Mouse (Mus musculus) forebrain, embryonic 16.5 days (tissue): ENCODE results near the gene Hoxd8. TPM values are rescaled to one million over a fixed set of nuclear protein-coding genes. Genes with fewer than 3 reads are reported as not detected.

Experiments used
- ATAC-seq: fragments of 200-750 bp; cut with Nextera tagmentation; 2 replicates; pipeline ENCODE4 v1.8.0; 2017; ENCODE audit warnings: mild to moderate bottlenecking, moderate library complexity
- H3K27ac ChIP-seq: fragments of 300-500 bp; sonication (generic); 2 replicates; pipeline ENCODE4 v1.5.1; 2014; ENCODE audit warnings: low read length, control low read depth
- H3K27me3 ChIP-seq: fragments of 300-500 bp; sonication (generic); replicated peaks from 2 replicates; pipeline ENCODE4 v1.6.1; 2014; ENCODE audit warnings: low read length; ENCODE audit not compliant: control insufficient read depth, insufficient read depth
- H3K36me3 ChIP-seq: fragments of 300-500 bp; sonication (generic); 2 replicates; pipeline ENCODE4 v1.6.1; 2014; ENCODE audit not compliant: control insufficient read depth, insufficient read depth
- H3K4me1 ChIP-seq: fragments of 300-500 bp; sonication (generic); replicated peaks from 2 replicates; pipeline ENCODE4 v1.6.1; 2014; ENCODE audit warnings: low read length; ENCODE audit not compliant: control insufficient read depth, insufficient read depth
- H3K4me2 ChIP-seq: fragments of 300-500 bp; sonication (generic); 2 replicates; pipeline ENCODE4 v1.6.1; 2014; ENCODE audit warnings: mild to moderate bottlenecking, low read length, control low read depth
- H3K4me3 ChIP-seq: fragments of 300-500 bp; sonication (generic); replicated peaks from 2 replicates; pipeline ENCODE4 v1.5.1; 2014; ENCODE audit warnings: mild to moderate bottlenecking, low read length, control low read depth
- H3K9ac ChIP-seq: fragments of 300-500 bp; sonication (generic); replicated peaks from 2 replicates; pipeline ENCODE4 v1.6.1; 2014; ENCODE audit warnings: low read depth, low read length, control low read depth
- H3K9me3 ChIP-seq: fragments of 300-500 bp; sonication (generic); 2 replicates; pipeline ENCODE4 v1.6.1; 2016; ENCODE audit warnings: low read length; ENCODE audit not compliant: control insufficient read depth
- WGBS: fragments of 180-500 bp; shearing (Covaris S2); extraction: QIAGEN DNeasy Blood & Tissue Kit; methylation state at CpG from one replicate; pipeline ENCODE4 v1.1.7; 2014; 5-methylcytosine and 5-hydroxymethylcytosine counted together
- polyA plus RNA-seq: library from polyadenylated mRNA; unstranded; fragments of >200 nt; fragmentation: Nextera tagmentation; extraction: Ambion mirVana; gene quantifications from 2 replicates; pipeline ENCODE4 v1.2.1, GENCODE M21; 2015

Hoxd8 gene
- polyA plus RNA-seq, 1 experiment from 2014 or later, result not detected

- 2% methylated on average over 6 of the region's 6 CpGs for WGBS
- Histone ChIP-seq H3K4me3 (no peak overlapping the region), H3K36me3 (no peaks in the 10 kb centered on the region), H3K27ac (no peak overlapping the region), H3K9ac (no peak overlapping the region), H3K9me3 (peaks cover 4% of the 10 kb centered on the region; the same call in 1 of the 2 replicates), H3K4me2 (no peak overlapping the region), H3K27me3 (peaks cover 83% of the 10 kb centered on the region), H3K4me1 (peaks cover 6% of the 10 kb centered on the region; the same call in 1 of the 2 replicates)
- ATAC-seq, result no peak
These were observed 41.3 kb downstream of the Hoxd8 start for GRCm38 (mm10) chr2:74745540-74746297.

- 0% methylated on average over 58 of the region's 58 CpGs for WGBS
- peaks cover 6% of the 10 kb centered on the region; the same call in 1 of the 2 replicates for H3K4me1 ChIP-seq
- peaks cover 86% of the 10 kb centered on the region for H3K27me3 ChIP-seq
- H3K36me3 ChIP-seq, result no peaks in the 10 kb centered on the region
- H3K27ac ChIP-seq, result no peak overlapping the region
- peaks cover 4% of the 10 kb centered on the region; the same call in 1 of the 2 replicates for H3K9me3 ChIP-seq
- H3K4me2 ChIP-seq, result no peak overlapping the region
- H3K4me3 ChIP-seq, result no peak overlapping the region
- ATAC-seq, result no peak
- no peak overlapping the region for H3K9ac ChIP-seq
These were observed 42.0 kb downstream of the Hoxd8 start for GRCm38 (mm10) chr2:74746298-74746921.

- no peak overlapping the region for H3K4me2 ChIP-seq
- H3K27me3 ChIP-seq, result peaks cover 86% of the 10 kb centered on the region
- no peak overlapping the region for H3K4me3 ChIP-seq
- peaks cover 4% of the 10 kb centered on the region; the same call in 1 of the 2 replicates for H3K9me3 ChIP-seq
- 1% methylated on average over 24 of the region's 24 CpGs for WGBS
- no peak for ATAC-seq
- H3K4me1 ChIP-seq, result peaks cover 6% of the 10 kb centered on the region; the same call in 1 of the 2 replicates
- H3K27ac ChIP-seq, result no peak overlapping the region
- H3K36me3 ChIP-seq, result no peaks in the 10 kb centered on the region
- H3K9ac ChIP-seq, result no peak overlapping the region
These were observed 42.6 kb downstream of the Hoxd8 start for GRCm38 (mm10) chr2:74747006-74747405.

GRCm38 (mm10) chr2:74747661-74748141, 43.3 kb downstream of the Hoxd8 start:
- H3K36me3 ChIP-seq, result no peaks in the 10 kb centered on the region
- no peak overlapping the region for H3K4me2 ChIP-seq
- no peak overlapping the region for H3K4me3 ChIP-seq
- 3% methylated on average over 11 of the region's 11 CpGs for WGBS
- no peak overlapping the region for H3K9ac ChIP-seq
- H3K27ac ChIP-seq, result no peak overlapping the region
- peaks cover 7% of the 10 kb centered on the region; the same call in 1 of the 2 replicates for H3K4me1 ChIP-seq
- ATAC-seq, result no peak
- peaks cover 84% of the 10 kb centered on the region for H3K27me3 ChIP-seq
- peaks cover 4% of the 10 kb centered on the region; the same call in 1 of the 2 replicates for H3K9me3 ChIP-seq

- Histone ChIP-seq H3K4me1 (peaks cover 9% of the 10 kb centered on the region; the same call in 1 of the 2 replicates), H3K4me3 (no peak overlapping the region), H3K27me3 (peaks cover 83% of the 10 kb centered on the region), H3K9me3 (peaks cover 4% of the 10 kb centered on the region; the same call in 1 of the 2 replicates), H3K36me3 (no peaks in the 10 kb centered on the region), H3K9ac (no peak overlapping the region), H3K4me2 (no peak overlapping the region), H3K27ac (no peak overlapping the region)
- WGBS, result 2% methylated on average over 9 of the region's 9 CpGs
- ATAC-seq, result no peak
These were observed 44.1 kb downstream of the Hoxd8 start for GRCm38 (mm10) chr2:74748436-74748995.

GRCm38 (mm10) chr2:74749337-74750121, 45.1 kb downstream of the Hoxd8 start:
- under 1% methylated on average over 46 of the region's 47 CpGs for WGBS
- Histone ChIP-seq H3K4me3 (0 out of 2 replicates have a peak overlapping the region, but pooled peaks have one; percentile 0), H3K4me2 (no peak overlapping the region), H3K27me3 (peaks cover 83% of the 10 kb centered on the region), H3K9me3 (0 out of 2 replicates have a peak, but pooled peaks cover 3% of the 10 kb centered on the region), H3K4me1 (peaks cover 9% of the 10 kb centered on the region; the same call in 1 of the 2 replicates), H3K36me3 (no peaks in the 10 kb centered on the region), H3K9ac (no peak overlapping the region), H3K27ac (no peak overlapping the region)
- ATAC-seq, result peak; percentile 43; the same call in 1 of the 2 replicates

- no peak for ATAC-seq
These were observed 46.4 kb downstream of the Hoxd8 start for GRCm38 (mm10) chr2:74750731-74751250.

GRCm38 (mm10) chr2:74751861-74752260, 47.4 kb downstream of the Hoxd8 start:
- Histone ChIP-seq H3K9me3 (0 out of 2 replicates have a peak, but pooled peaks cover 3% of the 10 kb centered on the region), H3K9ac (no peak overlapping the region), H3K27me3 (peaks cover 80% of the 10 kb centered on the region), H3K4me3 (no peak overlapping the region), H3K27ac (no peak overlapping the region), H3K36me3 (no peaks in the 10 kb centered on the region), H3K4me2 (no peak overlapping the region), H3K4me1 (peaks cover 9% of the 10 kb centered on the region; the same call in 1 of the 2 replicates)
- 61% methylated on average over 1 of the region's 1 CpGs for WGBS
- no peak for ATAC-seq

More at GRCm38 (mm10) chr2:74750731-74751250, 46.4 kb downstream of the Hoxd8 start:
- Histone ChIP-seq H3K27me3 (peaks cover 80% of the 10 kb centered on the region), H3K9ac (no peak overlapping the region), H3K4me2 (no peak overlapping the region), H3K9me3 (0 out of 2 replicates have a peak, but pooled peaks cover 3% of the 10 kb centered on the region), H3K27ac (no peak overlapping the region), H3K4me3 (no peak overlapping the region), H3K4me1 (peaks cover 9% of the 10 kb centered on the region; the same call in 1 of the 2 replicates), H3K36me3 (no peaks in the 10 kb centered on the region)
- WGBS, result 6% methylated on average over 5 of the region's 5 CpGs
